32 mouse cellular contexts compared by ENCODE assay signal in genomic region chr8:111055031-111055634, GRCm38 (mm10). TPM values are rescaled to one million over a fixed set of nuclear protein-coding genes. Genes with fewer than 3 reads are reported as not detected.
A peak's percentile ranks its signal among the peaks of the same experiment; 100 is the strongest.
DNase-seq lines count a peak whose midpoint lies in the region; ATAC-seq and TF ChIP-seq lines count a peak whose summit lies in the region.
"Had no signal": no experiment of that assay in that cellular context is flagged by ENCODE, and none has a peak within 500 bp of the region (broad histone marks: within the 10 kb centered on the region; RNA-seq: fewer than 3 reads in every experiment).

No protein-coding gene starts in this region.

- peak overlapping the region; percentile 94; the same call in 1 of the 2 replicates for H3K9ac ChIP-seq in liver, embryonic 13.5 days
- H3K9ac ChIP-seq in liver, postnatal 0 days (replicated peaks) = no peak overlapping the region
- H3K9ac ChIP-seq in ES-Bruce4 (ENCODE audit: low read depth, poor library complexity, severe bottlenecking) = 0 out of 2 replicates have a peak overlapping the region, but pooled peaks have one; percentile 5
- H3K9ac ChIP-seq: heart, embryonic 15.5 days; hindbrain, embryonic 14.5 days; midbrain, embryonic 12.5 days had no signal

- peak overlapping the region; percentile 90 for H3K27ac ChIP-seq in liver, embryonic 13.5 days
- no peak overlapping the region for H3K27ac ChIP-seq in liver, postnatal 0 days (ENCODE audit: low read depth)
- H3K27ac ChIP-seq in ES-Bruce4 (ENCODE audit: insufficient read depth, low read length) = peak overlapping the region; percentile 93
- peak overlapping the region; percentile 21; the same call in 1 of the 2 replicates for H3K27ac ChIP-seq in embryonic fibroblast, embryonic 13.5 days (ENCODE audit: insufficient read depth, low read length)
- H3K27ac ChIP-seq: heart, adult 2 months; heart, embryonic 15.5 days; hindbrain, embryonic 14.5 days; kidney, postnatal 0 days; left cerebral cortex, adult 2 months; midbrain, embryonic 12.5 days had no signal

- H3K4me2 ChIP-seq in liver, embryonic 13.5 days = peak overlapping the region; percentile 100
- H3K4me2 ChIP-seq in liver, postnatal 0 days (ENCODE audit: low read depth, low read length) = no peak overlapping the region
- H3K4me2 ChIP-seq: heart, embryonic 15.5 days; hindbrain, embryonic 14.5 days; midbrain, embryonic 12.5 days had no signal

- H3K36me3 ChIP-seq in liver, embryonic 13.5 days = peaks cover 59% of the 10 kb centered on the region
- H3K36me3 ChIP-seq in liver, postnatal 0 days (replicated peaks; ENCODE audit: insufficient read depth, low read length) = peaks cover 52% of the 10 kb centered on the region
- peaks cover 65% of the 10 kb centered on the region for H3K36me3 ChIP-seq in ES-Bruce4 (ENCODE audit: control insufficient read depth, insufficient read depth, low read length, poor library complexity, severe bottlenecking)

- no peaks in the 10 kb centered on the region for H3K27me3 ChIP-seq in liver, embryonic 13.5 days
- no peaks in the 10 kb centered on the region for H3K27me3 ChIP-seq in liver, postnatal 0 days (ENCODE audit: insufficient read depth, low read length)
- H3K27me3 ChIP-seq in ES-Bruce4 (ENCODE audit: control insufficient read depth, insufficient read depth, low read length, poor library complexity, severe bottlenecking) = no peaks in the 10 kb centered on the region
- H3K27me3 ChIP-seq: heart, embryonic 15.5 days; midbrain, embryonic 12.5 days; Patski had no signal

- WGBS in liver, embryonic 13.5 days (ENCODE audit: insufficient replicate concordance) = 87% methylated on average over 17 of the region's 17 CpGs
- WGBS in liver, postnatal 0 days (ENCODE audit: insufficient replicate concordance) = 90% methylated on average over 17 of the region's 17 CpGs

- H3K9me3 ChIP-seq in liver, embryonic 13.5 days (replicated peaks) = no peaks in the 10 kb centered on the region
- H3K9me3 ChIP-seq in liver, postnatal 0 days (ENCODE audit: low read length) = no peaks in the 10 kb centered on the region
- H3K9me3 ChIP-seq in ES-Bruce4 (replicated peaks; ENCODE audit: control insufficient read depth, insufficient read depth, low read length, poor library complexity, severe bottlenecking) = no peaks in the 10 kb centered on the region
- H3K9me3 ChIP-seq: heart, embryonic 15.5 days; midbrain, embryonic 12.5 days had no signal

- TF ChIP-seq POLR2A in ES-Bruce4 (IDR thresholded peaks at IDR 0.05; ENCODE audit: insufficient read depth, low read length) = no peak
- no peak for TF ChIP-seq POLR2A in embryonic fibroblast, embryonic 13.5 days (IDR thresholded peaks at IDR 0.05; ENCODE audit: low read depth, low read length)

- ATAC-seq in liver, embryonic 13.5 days (ENCODE audit: low read depth) = no peak
- no peak for ATAC-seq in liver, postnatal 0 days
- no peak for ATAC-seq in erythroblast, adult 5-6 weeks (replicated peaks; ENCODE audit: low FRiP score, poor library complexity, severe bottlenecking)

- H3K4me1 ChIP-seq in liver, embryonic 13.5 days (replicated peaks) = peaks cover 54% of the 10 kb centered on the region
- peaks cover 15% of the 10 kb centered on the region for H3K4me1 ChIP-seq in liver, postnatal 0 days (ENCODE audit: insufficient read depth)
- peaks cover 4% of the 10 kb centered on the region for H3K4me1 ChIP-seq in ES-Bruce4 (ENCODE audit: control insufficient read depth, insufficient read depth, low read length)
- H3K4me1 ChIP-seq in embryonic fibroblast, embryonic 13.5 days (ENCODE audit: control insufficient read depth, insufficient read depth, low read length) = peaks cover 13% of the 10 kb centered on the region

- TF ChIP-seq CTCF in liver, postnatal 0 days (IDR thresholded peaks at IDR 0.05; ENCODE audit: low read depth) = no peak
- TF ChIP-seq CTCF in ES-Bruce4 (IDR thresholded peaks at IDR 0.05; ENCODE audit: low read depth, low read length) = no peak
- TF ChIP-seq CTCF in embryonic fibroblast, embryonic 13.5 days (IDR thresholded peaks at IDR 0.05; ENCODE audit: borderline replicate concordance, insufficient read depth, low read length) = no peak

- DNase-seq in cerebellum, adult 9-11 months = peak; percentile 38
- no peak for DNase-seq in cerebellum, adult 18-20 months
- DNase-seq in liver, embryonic 13.5 days = no peak
- no peak for DNase-seq in liver, postnatal 0 days
- no peak for DNase-seq in adrenal gland, postnatal 36 days
- DNase-seq: adrenal gland, postnatal 10 days; gastrocnemius, postnatal 14 days; heart, adult 2 months; heart, postnatal 4 days; kidney, adult 18-20 months; lung, adult 2 months; lung, postnatal 14 days; thymus, postnatal 36 days had no signal

- no peak for TF ChIP-seq EP300 in liver, postnatal 0 days (IDR thresholded peaks at IDR 0.05; ENCODE audit: low read depth)
- TF ChIP-seq EP300 in ES-Bruce4 (IDR thresholded peaks at IDR 0.05; ENCODE audit: insufficient read depth, low read depth, low read length) = no peak

- 0 out of 2 replicates have a peak overlapping the region, but pooled peaks have one; percentile 94 for H3K4me3 ChIP-seq in liver, embryonic 13.5 days (replicated peaks)
- no peak overlapping the region for H3K4me3 ChIP-seq in liver, postnatal 0 days (ENCODE audit: low read depth, low read length)
- no peak overlapping the region for H3K4me3 ChIP-seq in ES-Bruce4 (ENCODE audit: low read depth, low read length)
- no peak overlapping the region for H3K4me3 ChIP-seq in embryonic fibroblast, embryonic 13.5 days (ENCODE audit: insufficient read depth, low read length)
- H3K4me3 ChIP-seq: heart, adult 2 months; left cerebral cortex, adult 2 months had no signal

RNA-seq across cellular contexts. Expression of gene Exosc6, which starts 1.0 kb away (rescaled TPM):
- polyA plus RNA-seq in liver, embryonic 13.5 days (2015; fragmentation: Nextera tagmentation; extraction: Ambion mirVana) = 1.8 and 7.8 TPM in 2 replicates
- polyA plus RNA-seq in liver, postnatal 0 days (2015; fragmentation: Nextera tagmentation; extraction: Ambion mirVana) = 6.1 and 7.0 TPM in 2 replicates
- not detected in 2 replicates for polyA plus RNA-seq in ES-Bruce4 (2011; ENCODE audit: insufficient read depth, insufficient read length, low read depth, missing spikeins)
- polyA plus RNA-seq in embryonic fibroblast, embryonic 13.5 days (2011; ENCODE audit: insufficient read length, low read depth, missing spikeins) = not detected in 2 replicates
- total RNA-seq in adrenal gland, postnatal 36 days (2021) = not detected
- total RNA-seq in erythroblast, adult 5-6 weeks (2015; ENCODE audit: low replicate concordance) = 6.5 and 7.3 TPM in 2 replicates
- not detected in 2 replicates for total RNA-seq in erythroblast, adult 5-6 weeks (2017; ENCODE audit: low replicate concordance)
- total RNA-seq: adrenal gland, postnatal 10 days; gastrocnemius, postnatal 14 days; heart, adult 2 months; heart, postnatal 4 days; layer of hippocampus, postnatal 10 days; left cerebral cortex, adult 2 months; left cerebral cortex, postnatal 36 days had no signal
- polyA plus RNA-seq: forebrain, embryonic 16.5 days; heart, adult 2 months; hindbrain, embryonic 14.5 days; inflammation-experienced regulatory T-cells, adult 6 months; large intestine, adult 2 months; neural tube, embryonic 14.5 days; Patski had no signal

RNA-seq across cellular contexts. Expression of gene Aars, which starts 22.2 kb away (rescaled TPM):
- polyA plus RNA-seq in liver, embryonic 13.5 days (2015; fragmentation: Nextera tagmentation; extraction: Ambion mirVana) = 55.5 and 66.2 TPM in 2 replicates
- 23.1 and 26.0 TPM in 2 replicates for polyA plus RNA-seq in liver, postnatal 0 days (2015; fragmentation: Nextera tagmentation; extraction: Ambion mirVana)
- 146 and 153 TPM in 2 replicates for polyA plus RNA-seq in ES-Bruce4 (2011; ENCODE audit: insufficient read depth, insufficient read length, low read depth, missing spikeins)
- polyA plus RNA-seq in embryonic fibroblast, embryonic 13.5 days (2011; ENCODE audit: insufficient read length, low read depth, missing spikeins) = 192 and 194 TPM in 2 replicates
- 100 to 1,000 TPM; 114 to 165 TPM for total RNA-seq in adrenal gland, postnatal 36 days (2021)
- 12.3 and 23.1 TPM in 2 replicates for total RNA-seq in erythroblast, adult 5-6 weeks (2015; ENCODE audit: low replicate concordance)
- 35.3 and 49.5 TPM in 2 replicates for total RNA-seq in erythroblast, adult 5-6 weeks (2017; ENCODE audit: low replicate concordance)

RNA-seq across cellular contexts. Expression of gene Ddx19b, which starts 23.6 kb away (rescaled TPM):
- polyA plus RNA-seq in liver, embryonic 13.5 days (2015; fragmentation: Nextera tagmentation; extraction: Ambion mirVana) = 3.4 and 4.0 TPM in 2 replicates
- polyA plus RNA-seq in liver, postnatal 0 days (2015; fragmentation: Nextera tagmentation; extraction: Ambion mirVana) = 3.5 and 3.9 TPM in 2 replicates
- polyA plus RNA-seq in ES-Bruce4 (2011; ENCODE audit: insufficient read depth, insufficient read length, low read depth, missing spikeins) = 23.5 and 24.8 TPM in 2 replicates
- 7.8 and 8.5 TPM in 2 replicates for polyA plus RNA-seq in embryonic fibroblast, embryonic 13.5 days (2011; ENCODE audit: insufficient read length, low read depth, missing spikeins)
- 10 to 100 TPM; 11.8 to 12.5 TPM for total RNA-seq in adrenal gland, postnatal 36 days (2021)
- total RNA-seq in erythroblast, adult 5-6 weeks (2015; ENCODE audit: low replicate concordance) = 0.77 and 1.3 TPM in 2 replicates
- 2.5 and 3.2 TPM in 2 replicates for total RNA-seq in erythroblast, adult 5-6 weeks (2017; ENCODE audit: low replicate concordance)

RNA-seq across cellular contexts. Expression of gene Clec18a, which starts 37.1 kb away (rescaled TPM):
- polyA plus RNA-seq in liver, embryonic 13.5 days (2015; fragmentation: Nextera tagmentation; extraction: Ambion mirVana) = not detected in 2 replicates
- polyA plus RNA-seq in liver, postnatal 0 days (2015; fragmentation: Nextera tagmentation; extraction: Ambion mirVana) = not detected in 2 replicates
- not detected in 2 replicates for polyA plus RNA-seq in ES-Bruce4 (2011; ENCODE audit: insufficient read depth, insufficient read length, low read depth, missing spikeins)
- not detected in 2 replicates for polyA plus RNA-seq in embryonic fibroblast, embryonic 13.5 days (2011; ENCODE audit: insufficient read length, low read depth, missing spikeins)
- not detected for total RNA-seq in adrenal gland, postnatal 36 days (2021)
- not detected in 2 replicates for total RNA-seq in erythroblast, adult 5-6 weeks (2015; ENCODE audit: low replicate concordance)
- not detected in 2 replicates for total RNA-seq in erythroblast, adult 5-6 weeks (2017; ENCODE audit: low replicate concordance)
- total RNA-seq: CH12.LX; heart, postnatal 4 days; megakaryocyte, adult 5-6 weeks had no signal
- polyA plus RNA-seq: heart, embryonic 15.5 days; inflammation-experienced regulatory T-cells, adult 6 months; large intestine, adult 2 months; spleen, adult 2 months; stomach, embryonic 14.5 days had no signal

RNA-seq across cellular contexts. Expression of gene Pdpr, which starts 39.3 kb away (rescaled TPM):
- polyA plus RNA-seq in liver, embryonic 13.5 days (2015; fragmentation: Nextera tagmentation; extraction: Ambion mirVana) = 2.9 and 3.9 TPM in 2 replicates
- polyA plus RNA-seq in liver, postnatal 0 days (2015; fragmentation: Nextera tagmentation; extraction: Ambion mirVana) = 2.0 and 3.3 TPM in 2 replicates
- polyA plus RNA-seq in ES-Bruce4 (2011; ENCODE audit: insufficient read depth, insufficient read length, low read depth, missing spikeins) = 19.0 and 22.4 TPM in 2 replicates
- 15.1 and 18.5 TPM in 2 replicates for polyA plus RNA-seq in embryonic fibroblast, embryonic 13.5 days (2011; ENCODE audit: insufficient read length, low read depth, missing spikeins)
- total RNA-seq in adrenal gland, postnatal 36 days (2021) = 10 to 100 TPM; 38.3 to 44.7 TPM
- total RNA-seq in erythroblast, adult 5-6 weeks (2015; ENCODE audit: low replicate concordance) = 1.5 and 5.0 TPM in 2 replicates
- total RNA-seq in erythroblast, adult 5-6 weeks (2017; ENCODE audit: low replicate concordance) = 3.6 and 4.8 TPM in 2 replicates
